Mouse (Mus musculus) bone marrow macrophage, adult 2 months (primary cell): ENCODE results near the gene Fbxo10.
"Not testable (repeated sequence)": the region's sequence is repeated elsewhere in the genome, so short reads cannot be mapped to it uniquely, and the experiment has no call there.

Experiments
- CTCF ChIP-seq: IDR thresholded peaks from 2 replicates; pipeline ENCODE4 v1.5.1; 2012; ENCODE audit warnings: low read depth, mild to moderate bottlenecking, low read length, moderate library complexity
- POLR2A ChIP-seq: IDR thresholded peaks from 2 replicates; pipeline ENCODE4 v1.6.1; 2012; ENCODE audit warnings: mild to moderate bottlenecking, low read depth, low read length, borderline replicate concordance

DNA sequence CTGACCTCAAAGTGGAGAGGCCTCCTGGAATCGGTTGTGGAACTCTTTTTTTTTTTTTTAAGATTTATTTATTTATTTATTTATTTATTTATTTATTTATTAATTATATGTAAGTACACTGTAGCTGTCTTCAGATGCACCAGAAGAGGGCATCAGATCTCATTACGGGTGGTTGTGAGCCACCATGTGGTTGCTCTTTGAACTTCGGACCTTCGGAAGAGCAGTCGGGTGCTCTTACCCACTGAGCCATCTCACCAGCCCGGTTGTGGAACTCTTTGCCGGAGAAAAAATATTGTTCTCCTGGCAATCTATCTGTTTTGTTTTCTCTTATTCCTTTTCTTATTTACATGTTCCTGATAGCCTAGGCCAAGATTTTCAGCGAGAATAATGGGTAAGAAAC, 45.5 kb downstream of the Fbxo10 start:
- TF ChIP-seq CTCF, POLR2A: not testable (repeated sequence)
